Mouse (Mus musculus): ENCODE results near the gene B3galt1. TPM values are rescaled to one million over a fixed set of nuclear protein-coding genes. Genes with fewer than 3 reads are reported as not detected.

The B3galt1 gene
- polyA plus RNA-seq, 1 experiment, result 0.56 TPM

GRCm38 (mm10) chr2:67622902-67623301 lies 57.2 kb downstream of the B3galt1 start:
- no peak for TF ChIP-seq MYOG (IDR thresholded peaks at IDR 0.05; ENCODE audit: control insufficient read depth in 1 of 3, insufficient read depth in 1 of 3, insufficient read length in 2 of 3, low read depth in 2 of 3)
- TF ChIP-seq TCF12 (IDR thresholded peaks at IDR 0.05; ENCODE audit: insufficient read depth, poor library complexity, severe bottlenecking), result no peak
- no peak for TF ChIP-seq POLR2A (IDR thresholded peaks at IDR 0.05; ENCODE audit: insufficient read length, low read depth)
- TF ChIP-seq USF1 (IDR thresholded peaks at IDR 0.05; ENCODE audit: low read depth), result no peak
- TF ChIP-seq E2F4 (IDR thresholded peaks at IDR 0.05; ENCODE audit: insufficient read depth), result no peak
- TF ChIP-seq POLR2AphosphoS2 (IDR thresholded peaks at IDR 0.05; ENCODE audit: insufficient read length, low read depth), result no peak
- TF ChIP-seq SRF (IDR thresholded peaks at IDR 0.05; ENCODE audit: control insufficient read depth, insufficient read length, low read depth), result no peak
- TF ChIP-seq MYOD1 (IDR thresholded peaks at IDR 0.05; ENCODE audit: control insufficient read depth in 1 of 3, insufficient read length in 2 of 3, low read depth in 2 of 3), result no peak
- no peak for TF ChIP-seq CEBPB (IDR thresholded peaks at IDR 0.05; ENCODE audit: insufficient read depth, poor library complexity, severe bottlenecking)
- TF ChIP-seq REST (IDR thresholded peaks at IDR 0.05; ENCODE audit: insufficient read depth, insufficient read length), result no peak
- no peak for TF ChIP-seq MAX (IDR thresholded peaks at IDR 0.05; ENCODE audit: low read depth)
- no peak for TF ChIP-seq TCF3 (IDR thresholded peaks at IDR 0.05; ENCODE audit: insufficient read length, low read depth)
- H3K4me2 ChIP-seq (ENCODE audit: low read depth), result no peak overlapping the region

GRCm38 (mm10) chr2:67627667-67628066 lies 62.0 kb downstream of the B3galt1 start:
- Histone ChIP-seq H3K79me2 (ENCODE audit: control insufficient read depth, insufficient read depth) (no peaks in the 10 kb centered on the region), H3K27me3 (ENCODE audit: control insufficient read depth, insufficient read depth, insufficient read length) (no peaks in the 10 kb centered on the region), H3ac (ENCODE audit: control insufficient read depth, insufficient read length) (no peak overlapping the region), H3K36me3 (ENCODE audit: control insufficient read depth, insufficient read depth) (no peaks in the 10 kb centered on the region), H3K4me3 (no peak overlapping the region), H3K4me2 (ENCODE audit: low read depth) (no peak overlapping the region)
- TF ChIP-seq TCF12 (IDR thresholded peaks at IDR 0.05; ENCODE audit: insufficient read depth, poor library complexity, severe bottlenecking) (no peak), POLR2A (IDR thresholded peaks at IDR 0.05; ENCODE audit: insufficient read length, low read depth) (no peak)

More at GRCm38 (mm10) chr2:67622902-67623301, 57.2 kb downstream of the B3galt1 start:
- Histone ChIP-seq H3ac (ENCODE audit: control insufficient read depth, insufficient read length) (no peak overlapping the region), H3K79me2 (ENCODE audit: control insufficient read depth, insufficient read depth) (no peaks in the 10 kb centered on the region), H3K27me3 (ENCODE audit: control insufficient read depth, insufficient read depth, insufficient read length) (no peaks in the 10 kb centered on the region), H3K36me3 (ENCODE audit: control insufficient read depth, insufficient read depth) (no peaks in the 10 kb centered on the region), H3K4me3 (no peak overlapping the region)

- Histone ChIP-seq H3K36me3 (ENCODE audit: control insufficient read depth, insufficient read depth) (no peaks in the 10 kb centered on the region), H3K27me3 (ENCODE audit: control insufficient read depth, insufficient read depth, insufficient read length) (no peaks in the 10 kb centered on the region), H3ac (ENCODE audit: control insufficient read depth, insufficient read length) (no peak overlapping the region), H3K4me2 (ENCODE audit: low read depth) (no peak overlapping the region), H3K79me2 (ENCODE audit: control insufficient read depth, insufficient read depth) (no peaks in the 10 kb centered on the region), H3K4me3 (no peak overlapping the region)
- TF ChIP-seq REST (IDR thresholded peaks at IDR 0.05; ENCODE audit: insufficient read depth, insufficient read length), result no peak
- no peak for TF ChIP-seq USF1 (IDR thresholded peaks at IDR 0.05; ENCODE audit: low read depth)
- no peak for TF ChIP-seq SRF (IDR thresholded peaks at IDR 0.05; ENCODE audit: control insufficient read depth, insufficient read length, low read depth)
- no peak for TF ChIP-seq MYOD1 (IDR thresholded peaks at IDR 0.05; ENCODE audit: control insufficient read depth in 1 of 3, insufficient read length in 2 of 3, low read depth in 2 of 3)
- no peak for TF ChIP-seq E2F4 (IDR thresholded peaks at IDR 0.05; ENCODE audit: insufficient read depth)
- TF ChIP-seq MAX (IDR thresholded peaks at IDR 0.05; ENCODE audit: low read depth), result no peak
- no peak for TF ChIP-seq CEBPB (IDR thresholded peaks at IDR 0.05; ENCODE audit: insufficient read depth, poor library complexity, severe bottlenecking)
- TF ChIP-seq TCF12 (IDR thresholded peaks at IDR 0.05; ENCODE audit: insufficient read depth, poor library complexity, severe bottlenecking), result no peak
These were observed 62.6 kb downstream of the B3galt1 start for GRCm38 (mm10) chr2:67628289-67628688.

- Histone ChIP-seq H3K79me2 (ENCODE audit: control insufficient read depth, insufficient read depth) (no peaks in the 10 kb centered on the region), H3K4me2 (ENCODE audit: low read depth) (no peak overlapping the region), H3K4me3 (no peak overlapping the region), H3K36me3 (ENCODE audit: control insufficient read depth, insufficient read depth) (no peaks in the 10 kb centered on the region), H3ac (ENCODE audit: control insufficient read depth, insufficient read length) (no peak overlapping the region), H3K27me3 (ENCODE audit: control insufficient read depth, insufficient read depth, insufficient read length) (no peaks in the 10 kb centered on the region)
- no peak for TF ChIP-seq MYOD1 (IDR thresholded peaks at IDR 0.05; ENCODE audit: control insufficient read depth in 1 of 3, insufficient read length in 2 of 3, low read depth in 2 of 3)
These were observed 89.2 kb downstream of the B3galt1 start for GRCm38 (mm10) chr2:67654847-67655246.

GRCm38 (mm10) chr2:67657372-67657771 lies 91.7 kb downstream of the B3galt1 start:
- Histone ChIP-seq H3K4me2 (ENCODE audit: low read depth) (no peak overlapping the region), H3K4me3 (no peak overlapping the region), H3K36me3 (ENCODE audit: control insufficient read depth, insufficient read depth) (no peaks in the 10 kb centered on the region), H3ac (ENCODE audit: control insufficient read depth, insufficient read length) (no peak overlapping the region), H3K79me2 (ENCODE audit: control insufficient read depth, insufficient read depth) (no peaks in the 10 kb centered on the region), H3K27me3 (ENCODE audit: control insufficient read depth, insufficient read depth, insufficient read length) (no peaks in the 10 kb centered on the region)
- no peak for TF ChIP-seq E2F4 (IDR thresholded peaks at IDR 0.05; ENCODE audit: insufficient read depth)
- no peak for TF ChIP-seq SRF (IDR thresholded peaks at IDR 0.05; ENCODE audit: control insufficient read depth, insufficient read length, low read depth)
- no peak for TF ChIP-seq MYOG (IDR thresholded peaks at IDR 0.05; ENCODE audit: control insufficient read depth in 1 of 3, insufficient read depth in 1 of 3, insufficient read length in 2 of 3, low read depth in 2 of 3)
- no peak for TF ChIP-seq TCF12 (IDR thresholded peaks at IDR 0.05; ENCODE audit: insufficient read depth, poor library complexity, severe bottlenecking)
- no peak for TF ChIP-seq CEBPB (IDR thresholded peaks at IDR 0.05; ENCODE audit: insufficient read depth, poor library complexity, severe bottlenecking)
- TF ChIP-seq MYOD1 (IDR thresholded peaks at IDR 0.05; ENCODE audit: control insufficient read depth in 1 of 3, insufficient read length in 2 of 3, low read depth in 2 of 3), result no peak
- TF ChIP-seq MAX (IDR thresholded peaks at IDR 0.05; ENCODE audit: low read depth), result no peak
- no peak for TF ChIP-seq POLR2A (IDR thresholded peaks at IDR 0.05; ENCODE audit: insufficient read length, low read depth)
- TF ChIP-seq TCF3 (IDR thresholded peaks at IDR 0.05; ENCODE audit: insufficient read length, low read depth), result no peak
- TF ChIP-seq USF1 (IDR thresholded peaks at IDR 0.05; ENCODE audit: low read depth), result no peak
- no peak for TF ChIP-seq REST (IDR thresholded peaks at IDR 0.05; ENCODE audit: insufficient read depth, insufficient read length)
- TF ChIP-seq POLR2AphosphoS2 (IDR thresholded peaks at IDR 0.05; ENCODE audit: insufficient read length, low read depth), result no peak
